Mouse (Mus musculus) heart, adult 2 months (tissue): ENCODE results near the gene Ccsap. TPM values are rescaled to one million over a fixed set of nuclear protein-coding genes. Genes with fewer than 3 reads are reported as not detected.

ENCODE experiments used
- DNase-seq, 2 experiments: peaks; one replicate each; pipeline ENCODE4 v3.0.0; 2021
- H3K27ac ChIP-seq: fragments of 200-600 bp; 2 replicates; pipeline ENCODE4 v1.8.1; 2022
- H3K27me3 ChIP-seq: fragments of 200-500 bp; 2 replicates; pipeline ENCODE4 v1.6.1; 2012; ENCODE audit warnings: mild to moderate bottlenecking, low read length, inconsistent platforms, mixed read lengths; ENCODE audit not compliant: control insufficient read depth, insufficient read depth
- H3K36me3 ChIP-seq: fragments of 200-500 bp; 2 replicates; pipeline ENCODE4 v1.6.1; 2012; ENCODE audit warnings: low read length, inconsistent platforms; ENCODE audit not compliant: control insufficient read depth, insufficient read depth
- H3K4me1 ChIP-seq: fragments of 200-500 bp; 2 replicates; pipeline ENCODE4 v1.6.1; 2011; ENCODE audit warnings: low read length; ENCODE audit not compliant: control insufficient read depth, insufficient read depth
- H3K4me3 ChIP-seq: fragments of 200-600 bp; 2 replicates; pipeline ENCODE4 v1.8.1; 2022
- H3K79me2 ChIP-seq: fragments of 200-500 bp; replicated peaks from 2 replicates; pipeline ENCODE4 v1.6.1; 2012; ENCODE audit warnings: mild to moderate bottlenecking, inconsistent platforms, low read length, moderate library complexity, mixed read lengths; ENCODE audit not compliant: control insufficient read depth, insufficient read depth
- H3K9ac ChIP-seq: fragments of 200-500 bp; 2 replicates; pipeline ENCODE4 v1.6.1; 2012; ENCODE audit warnings: low read depth, mild to moderate bottlenecking, control low read depth, inconsistent platforms, low read length, mixed read lengths
- CTCF ChIP-seq: fragments of 200-600 bp; IDR thresholded peaks from 2 replicates; pipeline ENCODE4 v1.8.1; 2022; ENCODE audit warnings: antibody characterized with exemption, mild to moderate bottlenecking, moderate library complexity
- EP300 ChIP-seq: fragments of 200-500 bp; IDR thresholded peaks from 2 replicates; pipeline ENCODE4 v1.6.1; 2011; ENCODE audit warnings: low read depth, low read length, control low read depth; ENCODE audit not compliant: insufficient read depth
- POLR2A ChIP-seq: fragments of 200-500 bp; IDR thresholded peaks from 2 replicates; pipeline ENCODE4 v1.6.1; 2011; ENCODE audit warnings: mild to moderate bottlenecking, low read depth, low read length, control low read depth; ENCODE audit not compliant: insufficient read depth
- WGBS: fragments of 180-500 bp; shearing (Covaris S2); methylation state at CpG from one replicate; pipeline ENCODE4 v1.1.7; 2018; 5-methylcytosine and 5-hydroxymethylcytosine counted together
- intact Hi-C: fragments of 180-260 bp; cut with DNase I; formaldehyde crosslinking; loops from one replicate; pipeline ENCODE4 v1.15.1; 2025
- polyA plus RNA-seq: library from polyadenylated mRNA; depleted of rRNA; stranded (reverse); fragments of >200 nt; gene quantifications from 2 replicates; pipeline ENCODE4 v1.2.3, GENCODE M21; 2012
- total RNA-seq, 2 experiments: library from RNA; stranded (reverse); gene quantifications; 2 replicates each; pipeline ENCODE4 v1.2.3; 2021

The Ccsap gene
- total and polyA plus RNA-seq, 3 experiments, result 0.18 to 0.81 (median 0.68) TPM

- no peak for DNase-seq
- intact Hi-C loops, result no loop called here
- Histone ChIP-seq H3K4me1 (peaks cover 7% of the 10 kb centered on the region), H3K36me3 (no peaks in the 10 kb centered on the region), H3K27me3 (no peaks in the 10 kb centered on the region), H3K79me2 (peaks cover 3% of the 10 kb centered on the region; the same call in 1 of the 2 replicates), H3K9ac (no peak overlapping the region), H3K27ac (no peak overlapping the region), H3K4me3 (no peak overlapping the region)
- WGBS, result 82% methylated on average over 7 of the region's 7 CpGs
- TF ChIP-seq POLR2A (no peak), EP300 (no peak), CTCF (no peak)
Observed at GRCm38 (mm10) chr8:123808671-123809070, 51.3 kb downstream of the Ccsap start.

- H3K9ac ChIP-seq, result no peak overlapping the region
- H3K27ac ChIP-seq, result no peak overlapping the region
- peaks cover 3% of the 10 kb centered on the region; the same call in 1 of the 2 replicates for H3K79me2 ChIP-seq
- H3K27me3 ChIP-seq, result no peaks in the 10 kb centered on the region
- H3K4me3 ChIP-seq, result no peak overlapping the region
- H3K4me1 ChIP-seq, result peaks cover 7% of the 10 kb centered on the region
- TF ChIP-seq CTCF (no peak), EP300 (no peak), POLR2A (no peak)
- 74% methylated on average over 6 of the region's 6 CpGs for WGBS
- intact Hi-C loops, result no loop called here
- no peak for DNase-seq
- no peaks in the 10 kb centered on the region for H3K36me3 ChIP-seq
Observed at GRCm38 (mm10) chr8:123807852-123808573, 52.0 kb downstream of the Ccsap start.

- TF ChIP-seq CTCF, result no peak
- TF ChIP-seq POLR2A, result no peak
- no peak for TF ChIP-seq EP300
- H3K27ac ChIP-seq, result no peak overlapping the region
- no peaks in the 10 kb centered on the region for H3K36me3 ChIP-seq
- DNase-seq, result peak in 1 of 2 experiments; percentile 8
- H3K9ac ChIP-seq, result 0 out of 2 replicates have a peak overlapping the region, but pooled peaks have one; percentile 19
- no peak overlapping the region for H3K4me3 ChIP-seq
- peaks cover 3% of the 10 kb centered on the region; the same call in 1 of the 2 replicates for H3K79me2 ChIP-seq
- intact Hi-C loops, result no loop called here
- no peaks in the 10 kb centered on the region for H3K27me3 ChIP-seq
- WGBS, result 11% methylated on average over 14 of the region's 14 CpGs
- H3K4me1 ChIP-seq, result peaks cover 7% of the 10 kb centered on the region
Observed at GRCm38 (mm10) chr8:123807024-123807431, 53.0 kb downstream of the Ccsap start.

- intact Hi-C loops, result no loop called here
- Histone ChIP-seq H3K27ac (peak overlapping the region; percentile 80), H3K9ac (peak overlapping the region; percentile 86), H3K79me2 (peaks cover 3% of the 10 kb centered on the region; the same call in 1 of the 2 replicates), H3K27me3 (no peaks in the 10 kb centered on the region), H3K36me3 (no peaks in the 10 kb centered on the region), H3K4me1 (peaks cover 7% of the 10 kb centered on the region), H3K4me3 (peak overlapping the region; percentile 75)
- WGBS, result 10% methylated on average over 12 of the region's 12 CpGs
- TF ChIP-seq CTCF (no peak), POLR2A (no peak), EP300 (no peak)
- DNase-seq, result no peak
Observed at GRCm38 (mm10) chr8:123806374-123806935, 53.6 kb downstream of the Ccsap start.

DNA sequence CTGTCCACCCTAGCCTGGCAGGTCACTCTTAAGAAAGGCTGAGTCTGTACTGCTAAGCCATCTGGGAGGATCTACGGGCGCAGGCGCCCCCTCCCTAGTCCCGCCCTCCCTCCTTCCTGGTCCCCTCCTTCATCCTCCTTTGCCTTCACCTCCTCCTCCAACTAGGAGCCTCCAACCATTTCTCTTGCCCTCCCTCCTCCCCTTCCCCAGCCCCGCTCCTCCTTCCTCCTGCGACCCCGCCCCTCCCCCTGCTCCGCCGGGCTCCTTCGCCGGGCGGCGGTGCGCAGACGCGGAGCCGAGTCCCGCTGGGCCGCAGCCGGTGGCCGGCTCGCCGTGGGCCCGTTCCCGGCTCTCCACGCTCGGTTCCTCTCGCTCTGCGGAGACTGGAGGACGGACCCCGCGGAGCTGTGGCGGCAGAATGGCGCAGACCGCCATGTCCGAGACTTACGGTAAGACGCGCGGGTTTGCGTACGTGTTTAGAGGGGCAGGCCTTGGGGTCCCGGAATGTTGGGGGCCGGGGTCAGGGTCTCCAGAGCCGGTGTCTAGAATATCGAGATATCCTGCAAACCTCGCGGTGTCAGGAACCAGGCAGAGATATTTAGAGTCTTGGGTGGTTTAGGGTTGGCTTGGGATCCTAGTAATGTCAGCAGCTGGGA is 54.2 kb downstream of the Ccsap start, which contains the start of gene Rab4a:
Gene Rab4a (plus strand): TSS at position 268 of the 656 bp plus-strand sequence.
- Histone ChIP-seq H3K27ac (peak within 1 kb of the TSS; percentile 80), H3K79me2 (peaks cover 3% of the 10 kb centered on the region; the same call in 1 of the 2 replicates), H3K9ac (peak within 1 kb of the TSS; percentile 86), H3K4me3 (peak within 1 kb of the TSS; percentile 75), H3K4me1 (peaks cover 7% of the 10 kb centered on the region), H3K36me3 (no peaks in the 10 kb centered on the region), H3K27me3 (no peaks in the 10 kb centered on the region)
- intact Hi-C loops, result no loop called here
- 0% methylated on average over 46 of the region's 48 CpGs for WGBS
- no peak for TF ChIP-seq EP300
- peak; percentile 53 for TF ChIP-seq POLR2A
- DNase-seq, result peak; percentile 89
